ENCODE assay signal across 14 mouse cellular contexts in genomic region chr7:107819442-107819841, GRCm38 (mm10). TPM values are rescaled to one million over a fixed set of nuclear protein-coding genes. Genes with fewer than 3 reads are reported as not detected.
DNase-seq lines count a peak whose midpoint lies in the region; ATAC-seq and TF ChIP-seq lines count a peak whose summit lies in the region.
"Had no signal": no experiment of that assay in that cellular context is flagged by ENCODE, and none has a peak within 500 bp of the region (broad histone marks: within the 10 kb centered on the region; RNA-seq: fewer than 3 reads in every experiment).

No protein-coding gene starts in this region.

- peak; percentile 15 for TF ChIP-seq RAD21 in CH12.LX (IDR thresholded peaks at IDR 0.05; ENCODE audit: low read depth, low read length)

- H3K79me2 ChIP-seq in CH12.LX (replicated peaks; ENCODE audit: control insufficient read depth, extremely low read depth, insufficient read depth, poor library complexity, severe bottlenecking), result no peaks in the 10 kb centered on the region

- no peaks in the 10 kb centered on the region for H3K36me3 ChIP-seq in forebrain, postnatal 0 days (ENCODE audit: insufficient read depth)
- no peaks in the 10 kb centered on the region for H3K36me3 ChIP-seq in forebrain, embryonic 10.5 days (replicated peaks)
- no peaks in the 10 kb centered on the region for H3K36me3 ChIP-seq in CH12.LX (replicated peaks in 1 of 2; ENCODE audit: control insufficient read depth in 1 of 2, insufficient read depth in 1 of 2, low read length in 1 of 2)

- intact Hi-C loops in left cerebral cortex, adult 2 months (cut with DNase I), result no loop called here

- no peaks in the 10 kb centered on the region for H3K4me1 ChIP-seq in forebrain, postnatal 0 days (ENCODE audit: insufficient read depth)
- no peaks in the 10 kb centered on the region for H3K4me1 ChIP-seq in forebrain, embryonic 10.5 days
- no peaks in the 10 kb centered on the region for H3K4me1 ChIP-seq in CH12.LX (ENCODE audit: control insufficient read depth in 1 of 2, insufficient read depth in 2 of 2)

- no peak overlapping the region for H3K27ac ChIP-seq in forebrain, postnatal 0 days (ENCODE audit: low read depth, low read length)
- no peak overlapping the region for H3K27ac ChIP-seq in forebrain, embryonic 10.5 days
- H3K27ac ChIP-seq in left cerebral cortex, adult 2 months, result no peak overlapping the region
- H3K27ac ChIP-seq in CH12.LX (ENCODE audit: insufficient read depth, low read depth), result no peak overlapping the region

- H3K9ac ChIP-seq in forebrain, postnatal 0 days, result no peak overlapping the region
- no peak overlapping the region for H3K9ac ChIP-seq in CH12.LX (ENCODE audit: insufficient read depth, low read depth)

- ATAC-seq in forebrain, postnatal 0 days, result no peak

- H3K9me3 ChIP-seq in forebrain, postnatal 0 days (ENCODE audit: low read length), result no peaks in the 10 kb centered on the region
- H3K9me3 ChIP-seq in forebrain, embryonic 10.5 days, result no peaks in the 10 kb centered on the region
- H3K9me3 ChIP-seq in CH12.LX (replicated peaks; ENCODE audit: low read length), result no peaks in the 10 kb centered on the region

- no peak for TF ChIP-seq POLR2A in CH12.LX (IDR thresholded peaks at IDR 0.05; ENCODE audit: low read depth, low read length)

- no peak overlapping the region for H3K4me3 ChIP-seq in forebrain, postnatal 0 days (ENCODE audit: low read depth, low read length)
- no peak overlapping the region for H3K4me3 ChIP-seq in forebrain, embryonic 10.5 days
- no peak overlapping the region for H3K4me3 ChIP-seq in left cerebral cortex, adult 2 months
- H3K4me3 ChIP-seq in CH12.LX (replicated peaks in 1 of 3; ENCODE audit: low read depth in 2 of 3, low read length in 2 of 3, poor library complexity in 1 of 3), result no peak overlapping the region

- in situ Hi-C loops in CH12.LX (cut with MboI; ENCODE audit: low pct_ligation_motif_present, low pct_unique_long_range_greater_than_20kb, low sequenced_read_pairs), result no loop called here

- TF ChIP-seq EP300 in CH12.LX (IDR thresholded peaks at IDR 0.05; ENCODE audit: low read length), result no peak

- H3K4me2 ChIP-seq in forebrain, postnatal 0 days (ENCODE audit: low read depth), result no peak overlapping the region
- no peak overlapping the region for H3K4me2 ChIP-seq in CH12.LX (ENCODE audit: insufficient read depth, low read depth, poor library complexity, severe bottlenecking)

- TF ChIP-seq CTCF in forebrain, postnatal 0 days (IDR thresholded peaks at IDR 0.05; ENCODE audit: low read depth), result peak; percentile 21; the same call in 1 of the 2 replicates
- peak; percentile 45 for TF ChIP-seq CTCF in left cerebral cortex, adult 2 months (IDR thresholded peaks at IDR 0.05)
- peak; percentile 21 to 66; a peak in 3 of 4 replicates for TF ChIP-seq CTCF in CH12.LX (conservative IDR thresholded peaks at IDR 0.05 in 1 of 2, IDR thresholded peaks at IDR 0.05 in 1 of 2; ENCODE audit: low read depth in 2 of 2, low read length in 2 of 2)

- no peak for DNase-seq in forebrain, postnatal 0 days
- no peak for DNase-seq in forebrain, embryonic 10.5 days (ENCODE audit: extremely low spot score, low spot score)
- no peak for DNase-seq in left cerebral cortex, adult 2 months (ENCODE audit: extremely low spot score in 1 of 2, low spot score in 2 of 2)
- DNase-seq in left cerebral cortex, adult 11 months (ENCODE audit: low spot score), result no peak
- DNase-seq in CH12.LX (ENCODE audit: extremely low read depth), result peak; percentile 39
- peak; percentile 44 for DNase-seq in embryo, embryonic 11 days
- no peak for DNase-seq in gastrocnemius, postnatal 25 days
- DNase-seq in thymus, adult 18-20 months, result no peak
- DNase-seq: heart, postnatal 10 days; kidney, postnatal 25 days; thymus, postnatal 36 days had no signal

- dilution Hi-C loops in CH12.LX (cut with MboI; ENCODE audit: extremely low pct_ligation_motif_present, extremely low pct_unique_long_range_greater_than_20kb, low sequenced_read_pairs), result no loop called here

- no peaks in the 10 kb centered on the region for H3K27me3 ChIP-seq in forebrain, postnatal 0 days (ENCODE audit: insufficient read depth, low read length)
- H3K27me3 ChIP-seq in forebrain, embryonic 10.5 days (ENCODE audit: poor library complexity, severe bottlenecking), result no peaks in the 10 kb centered on the region
- no peaks in the 10 kb centered on the region for H3K27me3 ChIP-seq in CH12.LX (replicated peaks)

TF ChIP-seq in CH12.LX, 34 proteins besides CTCF, POLR2A, EP300 and RAD21:
- TF ChIP-seq HCFC1 (IDR thresholded peaks at IDR 0.05; ENCODE audit: low read depth, low read length) (no peak), NELFE (IDR thresholded peaks at IDR 0.05; ENCODE audit: low read depth, low read length) (no peak), GABPA (IDR thresholded peaks at IDR 0.05; ENCODE audit: insufficient replicate concordance, low read depth, low read length) (no peak), RCOR1 (conservative IDR thresholded peaks at IDR 0.05; ENCODE audit: low read depth, low read length) (no peak), JUND (conservative IDR thresholded peaks at IDR 0.05; ENCODE audit: low read depth, low read length) (no peak), KAT2A (IDR thresholded peaks at IDR 0.05; ENCODE audit: insufficient replicate concordance, low read length) (no peak), ZC3H11A (IDR thresholded peaks at IDR 0.05; ENCODE audit: low read depth, low read length) (no peak), ZNF384 (IDR thresholded peaks at IDR 0.05; ENCODE audit: low read depth, low read length) (no peak), JUN (IDR thresholded peaks at IDR 0.05; ENCODE audit: insufficient read depth, low read depth, low read length) (no peak), UBTF (IDR thresholded peaks at IDR 0.05; ENCODE audit: low read depth, low read length) (no peak), PAX5 (IDR thresholded peaks at IDR 0.05; ENCODE audit: low read length) (no peak)

RNA-seq across cellular contexts. Expression of gene Olfr469, which starts 5.9 kb away (rescaled TPM):
- total RNA-seq in forebrain, postnatal 0 days (2014; rRNA removed), result not detected in 2 replicates
- not detected in 2 replicates for polyA plus RNA-seq in forebrain, postnatal 0 days (2015; fragmentation: Nextera tagmentation; extraction: Ambion mirVana)
- not detected in 2 replicates for polyA plus RNA-seq in forebrain, embryonic 10.5 days (2016; fragmentation: Nextera tagmentation; extraction: Ambion mirVana)
- total RNA-seq in left cerebral cortex, adult 2 months (2021), result not detected
- total RNA-seq in CH12.LX (2012; rRNA removed), result not detected in 2 replicates
- total RNA-seq in CH12.LX (2014; rRNA removed), result not detected in 2 replicates
- polyA plus RNA-seq in CH12.LX (2012; ENCODE audit: insufficient read length, low read depth), result not detected in 2 replicates
- total RNA-seq in gastrocnemius, postnatal 25 days (2021), result not detected
- total RNA-seq: gastrocnemius, adult 8-10 months; heart, postnatal 10 days; left cerebral cortex, postnatal 10 days had no signal
- polyA plus RNA-seq: lung, embryonic 16.5 days had no signal

RNA-seq across cellular contexts. Expression of gene Olfr467, which starts 7.4 kb away (rescaled TPM):
- total RNA-seq in forebrain, postnatal 0 days (2014; rRNA removed), result not detected in 2 replicates
- not detected in 2 replicates for polyA plus RNA-seq in forebrain, postnatal 0 days (2015; fragmentation: Nextera tagmentation; extraction: Ambion mirVana)
- not detected in 2 replicates for polyA plus RNA-seq in forebrain, embryonic 10.5 days (2016; fragmentation: Nextera tagmentation; extraction: Ambion mirVana)
- total RNA-seq in left cerebral cortex, adult 2 months (2021), result not detected
- total RNA-seq in CH12.LX (2012; rRNA removed), result not detected in 2 replicates
- not detected in 2 replicates for total RNA-seq in CH12.LX (2014; rRNA removed)
- not detected in 2 replicates for polyA plus RNA-seq in CH12.LX (2012; ENCODE audit: insufficient read length, low read depth)
- not detected for total RNA-seq in gastrocnemius, postnatal 25 days (2021)
- total RNA-seq: gastrocnemius, adult 8-10 months; heart, postnatal 10 days; left cerebral cortex, postnatal 10 days had no signal
- polyA plus RNA-seq: lung, embryonic 16.5 days had no signal

RNA-seq across cellular contexts. Expression of gene Ovch2, which starts 18.4 kb away (rescaled TPM):
- total RNA-seq in forebrain, postnatal 0 days (2014; rRNA removed), result not detected in 2 replicates
- polyA plus RNA-seq in forebrain, postnatal 0 days (2015; fragmentation: Nextera tagmentation; extraction: Ambion mirVana), result not detected in 2 replicates
- not detected in 2 replicates for polyA plus RNA-seq in forebrain, embryonic 10.5 days (2016; fragmentation: Nextera tagmentation; extraction: Ambion mirVana)
- not detected for total RNA-seq in left cerebral cortex, adult 2 months (2021)
- total RNA-seq in CH12.LX (2012; rRNA removed) (not detected in 2 replicates), CH12.LX (2014; rRNA removed) (not detected in 2 replicates)
- polyA plus RNA-seq in CH12.LX (2012; ENCODE audit: insufficient read length, low read depth), result not detected in 2 replicates
- not detected for total RNA-seq in gastrocnemius, postnatal 25 days (2021)
- total RNA-seq: gastrocnemius, adult 8-10 months; heart, postnatal 10 days; left cerebral cortex, postnatal 10 days had no signal
- polyA plus RNA-seq: lung, embryonic 16.5 days had no signal

RNA-seq across cellular contexts. Expression of gene Olfr470, which starts 27.8 kb away (rescaled TPM):
- not detected in 2 replicates for total RNA-seq in forebrain, postnatal 0 days (2014; rRNA removed)
- not detected in 2 replicates for polyA plus RNA-seq in forebrain, postnatal 0 days (2015; fragmentation: Nextera tagmentation; extraction: Ambion mirVana)
- not detected in 2 replicates for polyA plus RNA-seq in forebrain, embryonic 10.5 days (2016; fragmentation: Nextera tagmentation; extraction: Ambion mirVana)
- total RNA-seq in left cerebral cortex, adult 2 months (2021), result not detected
- not detected in 2 replicates for total RNA-seq in CH12.LX (2012; rRNA removed)
- not detected in 2 replicates for total RNA-seq in CH12.LX (2014; rRNA removed)
- not detected in 2 replicates for polyA plus RNA-seq in CH12.LX (2012; ENCODE audit: insufficient read length, low read depth)
- total RNA-seq in gastrocnemius, postnatal 25 days (2021), result not detected
- total RNA-seq: gastrocnemius, adult 8-10 months; heart, postnatal 10 days; left cerebral cortex, postnatal 10 days had no signal
- polyA plus RNA-seq: lung, embryonic 16.5 days had no signal

Comparison
In these comparisons a context has a peak if more than half of its experiments do, and no peak if none do; other contexts are left out.
1. DNase-seq: peak in CH12.LX (single experiment) and embryo, embryonic 11 days (single experiment); none in forebrain, postnatal 0 days (single experiment), forebrain, embryonic 10.5 days (single experiment), left cerebral cortex, adult 2 months (0 of 2), left cerebral cortex, adult 11 months (single experiment), gastrocnemius, postnatal 25 days (single experiment) and thymus, adult 18-20 months (0 of 2).
2. Peak in every context shown above with its lines, with median percentiles within 50 percentile points of each other: CTCF ChIP-seq.